In genomic region chr9:21184733-21185132, GRCm38 (mm10) we compare ENCODE assay signal across 9 mouse cellular contexts. TPM values are rescaled to one million over a fixed set of nuclear protein-coding genes. Genes with fewer than 3 reads are reported as not detected.
A peak's percentile ranks its signal among the peaks of the same experiment; 100 is the strongest.
DNase-seq lines count a peak whose midpoint lies in the region; ATAC-seq and TF ChIP-seq lines count a peak whose summit lies in the region.
"Had no signal": no experiment of that assay in that cellular context is flagged by ENCODE, and none has a peak within 500 bp of the region (broad histone marks: within the 10 kb centered on the region; RNA-seq: fewer than 3 reads in every experiment).

No protein-coding gene starts in this region.

- TF ChIP-seq CTCF in heart, postnatal 0 days (IDR thresholded peaks at IDR 0.05; ENCODE audit: low read depth): no peak

- H3K27ac ChIP-seq in embryonic facial prominence, embryonic 10.5 days (replicated peaks): no peak overlapping the region
- H3K27ac ChIP-seq in heart, postnatal 0 days (ENCODE audit: low read depth): peak overlapping the region; percentile 80
- H3K27ac ChIP-seq in liver, embryonic 11.5 days (ENCODE audit: low read depth, low read length): no peak overlapping the region
- H3K27ac ChIP-seq in midbrain, embryonic 13.5 days: no peak overlapping the region

- peaks cover 49% of the 10 kb centered on the region for H3K27me3 ChIP-seq in embryonic facial prominence, embryonic 10.5 days (replicated peaks; ENCODE audit: low read depth, poor library complexity, severe bottlenecking)
- no peaks in the 10 kb centered on the region for H3K27me3 ChIP-seq in heart, postnatal 0 days (ENCODE audit: control insufficient read depth, insufficient read depth, low read length)
- H3K27me3 ChIP-seq in liver, embryonic 11.5 days (replicated peaks; ENCODE audit: control insufficient read depth, insufficient read depth, low read length): no peaks in the 10 kb centered on the region
- H3K27me3 ChIP-seq in midbrain, embryonic 13.5 days: peaks cover 57% of the 10 kb centered on the region

- DNase-seq in cerebellum, adult 11 months: peak; percentile 51
- DNase-seq in embryonic facial prominence, embryonic 10.5 days (ENCODE audit: low spot score): no peak
- peak; percentile 51 for DNase-seq in heart, postnatal 0 days (ENCODE audit: low spot score)
- no peak for DNase-seq in liver, embryonic 11.5 days (ENCODE audit: low spot score)
- DNase-seq in urinary bladder, adult 18-20 months (ENCODE audit: low spot score in 2 of 2): no peak
- DNase-seq: thymus, adult 2 months had no signal

- peak overlapping the region; percentile 77 for H3K4me2 ChIP-seq in heart, postnatal 0 days (ENCODE audit: low read depth, low read length)
- peak overlapping the region; percentile 75 for H3K4me2 ChIP-seq in liver, embryonic 11.5 days
- no peak overlapping the region; the same call in 1 of the 2 replicates for H3K4me2 ChIP-seq in midbrain, embryonic 13.5 days (replicated peaks)

- no peak overlapping the region; the same call in 1 of the 2 replicates for H3K9ac ChIP-seq in heart, postnatal 0 days (replicated peaks; ENCODE audit: low read depth, low read length)
- H3K9ac ChIP-seq in liver, embryonic 11.5 days (ENCODE audit: low read depth, low read length): no peak overlapping the region
- no peak overlapping the region for H3K9ac ChIP-seq in midbrain, embryonic 13.5 days (replicated peaks)

- no peaks in the 10 kb centered on the region for H3K9me3 ChIP-seq in embryonic facial prominence, embryonic 10.5 days
- H3K9me3 ChIP-seq in heart, postnatal 0 days (replicated peaks; ENCODE audit: control insufficient read depth, low read length): no peaks in the 10 kb centered on the region
- no peaks in the 10 kb centered on the region for H3K9me3 ChIP-seq in liver, embryonic 11.5 days (ENCODE audit: control insufficient read depth, low read length)
- H3K9me3 ChIP-seq in midbrain, embryonic 13.5 days: no peaks in the 10 kb centered on the region

- TF ChIP-seq EP300 in heart, postnatal 0 days (IDR thresholded peaks at IDR 0.05; ENCODE audit: low read depth): no peak

- peaks cover 38% of the 10 kb centered on the region for H3K4me1 ChIP-seq in embryonic facial prominence, embryonic 10.5 days
- peaks cover 23% of the 10 kb centered on the region; the same call in 1 of the 2 replicates for H3K4me1 ChIP-seq in heart, postnatal 0 days (ENCODE audit: control insufficient read depth, insufficient read depth)
- H3K4me1 ChIP-seq in liver, embryonic 11.5 days (replicated peaks; ENCODE audit: control insufficient read depth, insufficient read depth, low read length): peaks cover 40% of the 10 kb centered on the region
- peaks cover 6% of the 10 kb centered on the region; the same call in 1 of the 2 replicates for H3K4me1 ChIP-seq in midbrain, embryonic 13.5 days (replicated peaks)

- 26% methylated on average over 2 of the region's 2 CpGs for WGBS in embryonic facial prominence, embryonic 10.5 days
- WGBS in heart, postnatal 0 days: 33% methylated on average over 2 of the region's 2 CpGs
- 68% methylated on average over 2 of the region's 2 CpGs for WGBS in liver, embryonic 11.5 days
- WGBS in midbrain, embryonic 13.5 days: 50% methylated on average over 2 of the region's 2 CpGs

- ATAC-seq in cerebellum, adult (ENCODE audit: insufficient number of reproducible peaks, low FRiP score, low TSS enrichment): no peak
- peak; percentile 29 for ATAC-seq in heart, postnatal 0 days (ENCODE audit: insufficient read depth, low read depth)
- no peak for ATAC-seq in liver, embryonic 11.5 days (replicated peaks; ENCODE audit: low FRiP score)
- ATAC-seq in midbrain, embryonic 13.5 days: no peak
- no peak for ATAC-seq in activated CD4-positive, CD25-positive, alpha-beta regulatory T cell, adult 4 months

- H3K4me3 ChIP-seq in embryonic facial prominence, embryonic 10.5 days: peak overlapping the region; percentile 45; the same call in 1 of the 2 replicates
- H3K4me3 ChIP-seq in heart, postnatal 0 days (ENCODE audit: low read depth, low read length): peak overlapping the region; percentile 58
- no peak overlapping the region for H3K4me3 ChIP-seq in liver, embryonic 11.5 days (ENCODE audit: low read depth, low read length)
- no peak overlapping the region for H3K4me3 ChIP-seq in midbrain, embryonic 13.5 days (replicated peaks)

- no peaks in the 10 kb centered on the region for H3K36me3 ChIP-seq in embryonic facial prominence, embryonic 10.5 days (replicated peaks)
- no peaks in the 10 kb centered on the region for H3K36me3 ChIP-seq in heart, postnatal 0 days (replicated peaks; ENCODE audit: control insufficient read depth, insufficient read depth, low read length)
- no peaks in the 10 kb centered on the region for H3K36me3 ChIP-seq in liver, embryonic 11.5 days (ENCODE audit: control insufficient read depth, insufficient read depth, low read length)
- H3K36me3 ChIP-seq in midbrain, embryonic 13.5 days: no peaks in the 10 kb centered on the region

RNA-seq across cellular contexts. Expression of gene Pde4a, which starts 19.2 kb away (rescaled TPM):
- 4.9 and 5.3 TPM in 2 replicates for polyA plus RNA-seq in embryonic facial prominence, embryonic 10.5 days (2016; fragmentation: Nextera tagmentation; extraction: Ambion mirVana)
- 10.2 and 14.6 TPM in 2 replicates for total RNA-seq in heart, postnatal 0 days (2014; rRNA removed; ENCODE audit: low replicate concordance)
- 16.6 and 17.5 TPM in 2 replicates for polyA plus RNA-seq in heart, postnatal 0 days (2015; fragmentation: Nextera tagmentation; extraction: Ambion mirVana)
- polyA plus RNA-seq in liver, embryonic 11.5 days (2014; fragmentation: Nextera tagmentation; extraction: Ambion mirVana): 5.3 and 5.4 TPM in 2 replicates
- 20.1 and 20.2 TPM in 2 replicates for polyA plus RNA-seq in midbrain, embryonic 13.5 days (2015; fragmentation: Nextera tagmentation; extraction: Ambion mirVana)
- polyA plus RNA-seq in activated CD4-positive, CD25-positive, alpha-beta regulatory T cell, adult 4 months (2017; shearing (Covaris generic)): 1 to 10 TPM in 1 of 2 experiments, under 1 TPM in 1; 0.44 to 1.1 TPM

RNA-seq across cellular contexts. Expression of gene Cdc37, which starts 35.0 kb away (rescaled TPM):
- polyA plus RNA-seq in embryonic facial prominence, embryonic 10.5 days (2016; fragmentation: Nextera tagmentation; extraction: Ambion mirVana): 418 and 430 TPM in 2 replicates
- total RNA-seq in heart, postnatal 0 days (2014; rRNA removed; ENCODE audit: low replicate concordance): 32.9 and 50.1 TPM in 2 replicates
- 176 and 183 TPM in 2 replicates for polyA plus RNA-seq in heart, postnatal 0 days (2015; fragmentation: Nextera tagmentation; extraction: Ambion mirVana)
- 334 and 347 TPM in 2 replicates for polyA plus RNA-seq in liver, embryonic 11.5 days (2014; fragmentation: Nextera tagmentation; extraction: Ambion mirVana)
- 233 TPM in 2 replicates for polyA plus RNA-seq in midbrain, embryonic 13.5 days (2015; fragmentation: Nextera tagmentation; extraction: Ambion mirVana)
- polyA plus RNA-seq in activated CD4-positive, CD25-positive, alpha-beta regulatory T cell, adult 4 months (2017; shearing (Covaris generic)): 100 to 1,000 TPM; 102 to 129 TPM

RNA-seq across cellular contexts. Expression of gene Tyk2, which starts 53.7 kb away (rescaled TPM):
- polyA plus RNA-seq in embryonic facial prominence, embryonic 10.5 days (2016; fragmentation: Nextera tagmentation; extraction: Ambion mirVana): 14.8 and 16.1 TPM in 2 replicates
- 16.7 and 17.9 TPM in 2 replicates for total RNA-seq in heart, postnatal 0 days (2014; rRNA removed; ENCODE audit: low replicate concordance)
- polyA plus RNA-seq in heart, postnatal 0 days (2015; fragmentation: Nextera tagmentation; extraction: Ambion mirVana): 7.7 and 8.3 TPM in 2 replicates
- 11.5 and 13.8 TPM in 2 replicates for polyA plus RNA-seq in liver, embryonic 11.5 days (2014; fragmentation: Nextera tagmentation; extraction: Ambion mirVana)
- polyA plus RNA-seq in midbrain, embryonic 13.5 days (2015; fragmentation: Nextera tagmentation; extraction: Ambion mirVana): 11.5 and 12.2 TPM in 2 replicates
- 10 to 100 TPM; 30.0 to 60.9 TPM for polyA plus RNA-seq in activated CD4-positive, CD25-positive, alpha-beta regulatory T cell, adult 4 months (2017; shearing (Covaris generic))

RNA-seq across cellular contexts. Expression of gene Keap1, which starts 54.4 kb away (rescaled TPM):
- 47.8 and 49.6 TPM in 2 replicates for polyA plus RNA-seq in embryonic facial prominence, embryonic 10.5 days (2016; fragmentation: Nextera tagmentation; extraction: Ambion mirVana)
- 67.9 and 79.0 TPM in 2 replicates for total RNA-seq in heart, postnatal 0 days (2014; rRNA removed; ENCODE audit: low replicate concordance)
- 42.7 and 45.7 TPM in 2 replicates for polyA plus RNA-seq in heart, postnatal 0 days (2015; fragmentation: Nextera tagmentation; extraction: Ambion mirVana)
- polyA plus RNA-seq in liver, embryonic 11.5 days (2014; fragmentation: Nextera tagmentation; extraction: Ambion mirVana): 43.8 and 45.1 TPM in 2 replicates
- 58.6 and 61.9 TPM in 2 replicates for polyA plus RNA-seq in midbrain, embryonic 13.5 days (2015; fragmentation: Nextera tagmentation; extraction: Ambion mirVana)
- 10 to 100 TPM; 16.9 to 30.0 TPM for polyA plus RNA-seq in activated CD4-positive, CD25-positive, alpha-beta regulatory T cell, adult 4 months (2017; shearing (Covaris generic))

Comparison
In these comparisons a context has a peak if more than half of its experiments do, and no peak if none do; other contexts are left out.
1. DNase-seq: peak in cerebellum, adult 11 months (single experiment) and heart, postnatal 0 days (single experiment); none in embryonic facial prominence, embryonic 10.5 days (single experiment), liver, embryonic 11.5 days (single experiment) and urinary bladder, adult 18-20 months (0 of 2).
2. H3K4me3 ChIP-seq: peak in embryonic facial prominence, embryonic 10.5 days (single experiment) and heart, postnatal 0 days (single experiment); none in liver, embryonic 11.5 days (single experiment) and midbrain, embryonic 13.5 days (single experiment).